Mouse (Mus musculus) lung, embryonic 14.5 days (tissue): ENCODE results near the gene Arid4a. TPM values are rescaled to one million over a fixed set of nuclear protein-coding genes. Genes with fewer than 3 reads are reported as not detected.

Source experiments
- ATAC-seq: fragments of 200-750 bp; cut with Nextera tagmentation; 2 replicates; pipeline ENCODE4 v1.8.0; 2017; ENCODE audit warnings: mild to moderate bottlenecking, moderate TSS enrichment, moderate library complexity; ENCODE audit not compliant: insufficient read depth
- DNase-seq: peaks from one replicate; pipeline ENCODE4 v3.0.0-alpha.2; 2015
- H3K27ac ChIP-seq: fragments of 300-500 bp; sonication (generic); 2 replicates; pipeline ENCODE4 v1.5.1; 2014; ENCODE audit warnings: low read depth, mild to moderate bottlenecking, moderate library complexity
- H3K27me3 ChIP-seq: fragments of 300-500 bp; sonication (generic); 2 replicates; pipeline ENCODE4 v1.6.1; 2014; ENCODE audit warnings: low read length, control low read depth; ENCODE audit not compliant: insufficient read depth
- H3K36me3 ChIP-seq: fragments of 300-500 bp; sonication (generic); 2 replicates; pipeline ENCODE4 v1.6.1; 2014; ENCODE audit warnings: control low read depth; ENCODE audit not compliant: insufficient read depth
- H3K4me1 ChIP-seq: fragments of 300-500 bp; sonication (generic); 2 replicates; pipeline ENCODE4 v1.6.1; 2014; ENCODE audit warnings: antibody characterized with exemption, control low read depth; ENCODE audit not compliant: insufficient read depth
- H3K4me2 ChIP-seq: fragments of 300-500 bp; sonication (generic); 2 replicates; pipeline ENCODE4 v1.6.1; 2014; ENCODE audit warnings: mild to moderate bottlenecking
- H3K4me3 ChIP-seq: fragments of 300-500 bp; sonication (generic); 2 replicates; pipeline ENCODE4 v1.5.1; 2014; ENCODE audit warnings: low read depth, low read length
- H3K9ac ChIP-seq: fragments of 300-500 bp; sonication (generic); 2 replicates; pipeline ENCODE4 v1.6.1; 2014
- H3K9me3 ChIP-seq: fragments of 300-500 bp; sonication (generic); 2 replicates; pipeline ENCODE4 v1.6.1; 2016; ENCODE audit warnings: low read depth, low read length, control low read depth
- CTCF ChIP-seq: IDR thresholded peaks from 2 replicates; pipeline ENCODE4 v1.5.1; 2016; ENCODE audit warnings: antibody characterized with exemption, low read depth
- whole genome bisulfite sequencing: fragments of 180-500 bp; shearing (Covaris S2); extraction: QIAGEN DNeasy Blood & Tissue Kit; methylation state at CpG from one replicate; pipeline ENCODE4 v1.1.7; 2014; 5-methylcytosine and 5-hydroxymethylcytosine counted together
- polyA plus RNA-seq: library from polyadenylated mRNA; unstranded; fragments of >200 nt; fragmentation: Nextera tagmentation; extraction: Ambion mirVana; gene quantifications from 2 replicates; pipeline ENCODE4 v1.2.1, GENCODE M21; 2014

The Arid4a gene
- 35.9 and 37.2 TPM in 2 replicates for polyA plus RNA-seq

GRCm38 (mm10) chr12:71015363-71016210, at the start of gene Arid4a:
TSS of gene Arid4a (plus strand) at chr12:71015990.
- Histone ChIP-seq H3K4me2 (peak within 1 kb of the TSS; percentile 78), H3K27me3 (no peaks in the 10 kb centered on the region), H3K9me3 (no peaks in the 10 kb centered on the region), H3K27ac (peak within 1 kb of the TSS; percentile 98), H3K4me1 (peaks cover 14% of the 10 kb centered on the region), H3K36me3 (peaks cover 33% of the 10 kb centered on the region), H3K9ac (peak within 1 kb of the TSS; percentile 88), H3K4me3 (peak within 1 kb of the TSS; percentile 97)
- WGBS = under 1% methylated on average over 61 of the region's 61 CpGs
- DNase-seq (peak; percentile 99), ATAC-seq (peak; percentile 99)
- no peak for TF ChIP-seq CTCF

- DNase-seq (no peak), ATAC-seq (no peak)
- peak overlapping the region; percentile 77 for H3K9ac ChIP-seq
- H3K27ac ChIP-seq = peak overlapping the region; percentile 98
- no peaks in the 10 kb centered on the region for H3K27me3 ChIP-seq
- peak overlapping the region; percentile 65 for H3K4me3 ChIP-seq
- H3K36me3 ChIP-seq = peaks cover 13% of the 10 kb centered on the region; the same call in 1 of the 2 replicates
- H3K4me1 ChIP-seq = no peaks in the 10 kb centered on the region
- TF ChIP-seq CTCF = no peak
- peak overlapping the region; percentile 68 for H3K4me2 ChIP-seq
- WGBS = 36% methylated on average over 8 of the region's 8 CpGs
- H3K9me3 ChIP-seq = no peaks in the 10 kb centered on the region
Measured at GRCm38 (mm10) chr12:70967581-70967980, 48.2 kb upstream of the Arid4a start.

GRCm38 (mm10) chr12:70968141-70968790, 47.5 kb upstream of the Arid4a start:
- H3K9ac ChIP-seq = peak overlapping the region; percentile 77
- TF ChIP-seq CTCF = peak; percentile 72
- H3K36me3 ChIP-seq = peaks cover 10% of the 10 kb centered on the region; the same call in 1 of the 2 replicates
- H3K9me3 ChIP-seq = no peaks in the 10 kb centered on the region
- DNase-seq (peak; percentile 88), ATAC-seq (peak; percentile 84)
- under 1% methylated on average over 35 of the region's 35 CpGs for WGBS
- H3K27me3 ChIP-seq = no peaks in the 10 kb centered on the region
- peak overlapping the region; percentile 98 for H3K27ac ChIP-seq
- peak overlapping the region; percentile 68 for H3K4me2 ChIP-seq
- peak overlapping the region; percentile 65 for H3K4me3 ChIP-seq
- no peaks in the 10 kb centered on the region for H3K4me1 ChIP-seq

GRCm38 (mm10) chr12:70968791-70969307, 46.9 kb upstream of the Arid4a start:
- under 1% methylated on average over 15 of the region's 15 CpGs for WGBS
- ATAC-seq (peak; percentile 66), DNase-seq (peak; percentile 97)
- Histone ChIP-seq H3K4me3 (peak overlapping the region; percentile 65), H3K9me3 (no peaks in the 10 kb centered on the region), H3K36me3 (peaks cover 4% of the 10 kb centered on the region; the same call in 1 of the 2 replicates), H3K4me2 (peak overlapping the region; percentile 68), H3K4me1 (no peaks in the 10 kb centered on the region), H3K27ac (peak overlapping the region; percentile 98), H3K27me3 (no peaks in the 10 kb centered on the region), H3K9ac (peak overlapping the region; percentile 77)
- no peak for TF ChIP-seq CTCF

- peak; percentile 74 for TF ChIP-seq CTCF
- Histone ChIP-seq H3K36me3 (no peaks in the 10 kb centered on the region), H3K27me3 (no peaks in the 10 kb centered on the region), H3K4me1 (no peaks in the 10 kb centered on the region), H3K9ac (no peak overlapping the region), H3K4me3 (peak overlapping the region; percentile 37), H3K9me3 (no peaks in the 10 kb centered on the region), H3K4me2 (peak overlapping the region; percentile 67), H3K27ac (peak overlapping the region; percentile 67)
- ATAC-seq = no peak
- WGBS = 5% methylated on average over 17 of the region's 17 CpGs
- peak; percentile 90 for DNase-seq
Measured at GRCm38 (mm10) chr12:70969485-70970184, 46.2 kb upstream of the Arid4a start.

- DNase-seq (peak; percentile 13), ATAC-seq (no peak)
- no peaks in the 10 kb centered on the region for H3K27me3 ChIP-seq
- H3K4me3 ChIP-seq = peak overlapping the region; percentile 99
- H3K9ac ChIP-seq = no peak overlapping the region
- no peaks in the 10 kb centered on the region; the same call in 1 of the 2 replicates for H3K4me1 ChIP-seq
- TF ChIP-seq CTCF = no peak
- H3K36me3 ChIP-seq = peaks cover 9% of the 10 kb centered on the region
- no peaks in the 10 kb centered on the region for H3K9me3 ChIP-seq
- H3K4me2 ChIP-seq = peak overlapping the region; percentile 71
- WGBS = 83% methylated on average over 4 of the region's 4 CpGs
- H3K27ac ChIP-seq = no peak overlapping the region
Measured at GRCm38 (mm10) chr12:70973831-70974230, 42.0 kb upstream of the Arid4a start.
